Mouse (Mus musculus) T-helper 17 cell (primary cell): ENCODE measurements around the gene D10Wsu102e.

ENCODE experiments used
- in situ Hi-C, 2 experiments: fragments of 300-600 bp; cut with MboI, MseI; formaldehyde crosslinking; loops; 1 replicate in 1 of 2; 2 replicates in 1 of 2; pipeline ENCODE4 v1.15.1; 2025; ENCODE audit warnings: high pct_unique_total_duplicates in 2 of 2

D10Wsu102e gene

GRCm38 (mm10) chr10:83533910-83534283 is 173.9 kb downstream of the D10Wsu102e start, which contains the start of gene Aldh1l2:
Gene Aldh1l2, minus strand, starts transcription at chr10:83534140.
- in situ Hi-C loops = loop anchor here in 1 of 2 experiments (10.0 to 25.0 kb wide), 2 partner anchors 622 to 881 kb away; no protein-coding TSS in a partner anchor

GRCm38 (mm10) chr10:83536436-83536835 is 176.4 kb downstream of the D10Wsu102e start:
- in situ Hi-C loops = loop anchor here in 1 of 2 experiments (10.0 to 25.0 kb wide), 2 partner anchors 624 to 878 kb away; no protein-coding TSS in a partner anchor
